Mouse (Mus musculus): ENCODE results near the gene Mindy2.

GRCm38 (mm10) chr9:70598271-70598670, 58.7 kb downstream of the Mindy2 start:
- TF ChIP-seq CTCF (IDR thresholded peaks at IDR 0.05; ENCODE audit: low read depth) (no peak), EP300 (optimal IDR thresholded peaks at IDR 0.05) (no peak)
